Mouse (Mus musculus): ENCODE results near the gene Zdhhc14.

The Zdhhc14 gene

DNA sequence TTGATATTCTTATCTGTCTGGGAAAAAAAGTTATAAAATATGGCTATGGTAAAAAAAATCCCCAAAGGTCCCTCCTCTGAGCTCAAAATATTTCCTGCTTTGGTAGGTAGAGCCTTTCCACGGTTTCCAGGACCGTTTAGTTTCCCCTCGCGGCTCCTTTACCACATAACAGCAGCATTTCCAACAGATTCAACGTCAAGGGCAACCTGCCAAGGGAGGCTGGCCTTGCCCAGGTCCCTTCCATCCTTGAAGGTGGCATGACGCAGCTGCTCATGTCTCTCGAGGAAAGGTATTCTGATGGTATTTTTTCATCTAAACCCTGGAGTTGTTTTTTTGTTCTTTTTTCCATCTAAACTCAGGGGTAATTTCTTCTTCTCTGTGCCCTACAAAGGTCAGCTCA lies 277.4 kb downstream of the Zdhhc14 start:
- DNase-seq (ENCODE audit: low spot score in 2 of 2), result peak; percentile 43 to 76

DNA sequence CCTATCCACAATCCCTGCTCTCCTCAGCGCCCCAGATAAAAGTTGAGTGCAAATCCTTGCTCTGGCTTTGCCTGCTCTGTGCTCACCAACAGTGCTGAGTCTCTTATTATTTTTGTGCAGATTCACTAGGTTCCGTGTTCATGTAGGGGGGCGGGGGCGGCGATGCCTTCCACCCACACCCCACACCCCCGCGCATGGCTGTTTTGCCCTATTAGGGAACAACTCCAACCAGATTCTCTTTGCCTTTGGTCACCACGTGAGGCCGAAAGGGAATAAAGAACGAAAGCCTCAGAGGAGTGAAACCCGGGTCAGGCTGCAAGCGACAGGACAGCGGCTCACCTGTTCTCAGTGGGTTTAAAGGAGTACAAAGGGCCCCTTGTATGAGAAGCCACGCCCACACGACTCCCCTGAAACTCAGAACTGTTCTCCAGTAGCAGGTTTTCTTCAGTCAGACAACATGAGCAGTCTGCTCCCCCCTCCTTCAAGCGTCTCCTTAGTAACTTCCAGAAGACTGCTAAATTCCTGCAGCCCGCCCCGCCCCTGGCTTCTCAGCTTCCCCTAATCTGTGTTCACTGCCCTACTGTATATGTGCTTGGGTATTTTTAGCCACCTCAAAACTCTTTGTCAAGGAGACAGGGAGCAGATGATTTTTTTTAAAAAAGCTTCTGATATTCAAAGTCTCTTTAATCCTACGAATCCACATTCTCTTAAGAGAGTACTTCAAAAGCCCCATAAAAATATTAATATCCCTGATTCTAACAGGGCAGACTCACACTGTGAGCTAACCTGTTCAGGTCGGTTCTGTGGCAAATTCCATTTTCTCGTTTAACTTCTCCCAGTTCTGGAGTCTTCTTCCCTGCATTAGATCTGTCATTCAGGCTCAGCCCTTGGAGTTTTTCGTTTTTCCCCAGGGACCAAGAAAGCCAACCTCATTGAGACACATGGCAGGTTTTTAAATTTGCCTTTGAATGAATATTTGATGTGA lies 278.2 kb downstream of the Zdhhc14 start:
- DNase-seq (ENCODE audit: low spot score in 2 of 2), result peak; percentile 65 to 80

DNA sequence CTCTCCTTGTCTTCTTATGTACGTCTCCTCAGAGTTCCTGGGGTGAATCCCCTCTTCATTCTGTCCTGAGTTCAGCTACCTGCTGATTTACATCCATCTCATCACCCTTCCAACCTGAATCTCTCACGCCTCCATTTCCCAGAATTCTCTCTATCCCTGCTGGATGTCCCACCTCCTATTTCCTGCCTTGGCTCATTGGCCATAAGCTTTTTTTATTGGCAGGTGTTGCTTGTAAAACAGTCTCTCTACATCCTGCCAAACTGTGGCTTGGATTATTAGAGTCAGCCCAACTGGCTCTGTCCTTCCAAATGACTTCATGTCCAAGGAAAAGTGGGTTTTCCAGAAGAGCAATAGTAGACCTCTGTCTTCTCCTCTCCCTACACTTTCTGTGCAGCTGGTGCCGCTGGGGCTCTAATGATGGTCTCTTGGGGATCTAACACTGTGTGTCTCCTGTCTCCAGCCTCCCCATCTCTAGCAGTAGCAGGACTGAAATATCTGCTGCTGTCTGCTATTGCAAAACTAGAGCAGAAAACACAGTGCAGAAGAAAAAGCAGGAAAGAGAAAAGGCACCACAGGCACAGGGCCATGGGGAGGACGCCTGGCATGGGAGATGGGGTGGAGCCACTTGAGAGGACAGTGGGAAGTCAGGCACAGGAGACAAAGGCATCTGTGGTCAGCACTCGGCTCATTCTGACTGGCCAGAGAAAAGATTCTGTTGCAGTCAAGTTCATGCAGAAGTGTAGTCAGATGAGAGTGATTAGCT lies 288.0 kb downstream of the Zdhhc14 start:
- no peak for DNase-seq (ENCODE audit: low spot score in 2 of 2)

DNA sequence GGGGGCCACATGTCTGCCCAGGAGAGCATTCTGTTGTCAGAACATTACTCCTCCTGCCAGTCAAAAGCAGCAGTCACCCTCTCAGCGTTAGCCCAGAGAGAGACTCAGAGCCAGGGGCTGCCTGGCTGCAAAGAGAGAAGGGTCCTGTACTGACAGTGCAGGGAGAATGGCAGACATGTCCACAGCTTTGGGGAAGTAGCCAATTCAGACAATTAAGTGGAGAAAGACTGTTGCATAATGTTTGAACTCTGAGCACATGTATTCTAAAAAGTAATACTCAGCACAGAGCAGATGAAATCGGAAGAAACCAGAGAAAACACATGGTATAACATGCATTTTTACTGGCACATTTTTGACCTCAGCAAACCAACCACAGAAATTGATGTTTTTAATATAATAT lies 292.9 kb downstream of the Zdhhc14 start:
- DNase-seq (ENCODE audit: low spot score in 2 of 2), result no peak

DNA sequence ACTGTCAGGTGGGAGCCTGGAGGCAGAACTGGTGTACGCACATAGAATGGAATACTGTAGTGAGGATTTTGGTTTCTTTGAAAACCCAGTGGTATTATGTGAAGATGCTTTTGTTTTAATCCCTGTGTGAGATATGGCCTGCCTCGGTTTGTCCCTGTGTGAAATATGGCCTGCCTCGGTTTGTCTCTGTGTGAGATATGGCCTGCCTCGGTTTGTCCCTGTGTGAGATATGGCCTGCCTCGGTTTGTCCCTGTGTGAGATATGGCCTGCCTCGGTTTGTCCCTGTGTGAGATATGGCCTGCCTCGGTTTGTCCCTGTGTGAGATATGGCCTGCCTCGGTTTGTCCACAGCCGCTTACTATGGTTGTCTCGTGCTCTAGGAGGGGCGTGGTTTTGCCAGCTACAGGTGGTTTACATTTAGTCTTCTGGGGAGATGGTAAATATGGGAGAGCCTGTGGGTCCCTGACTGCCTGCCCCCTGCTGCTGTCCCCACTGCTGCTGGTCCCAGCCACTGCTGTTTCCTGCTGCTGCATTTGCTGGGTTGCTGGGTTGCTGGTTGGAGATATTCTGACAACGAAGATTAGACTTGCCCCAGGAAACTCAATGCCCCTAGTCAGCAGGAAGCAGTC lies 299.9 kb downstream of the Zdhhc14 start:
- no peak for DNase-seq (ENCODE audit: low spot score in 2 of 2)

DNA sequence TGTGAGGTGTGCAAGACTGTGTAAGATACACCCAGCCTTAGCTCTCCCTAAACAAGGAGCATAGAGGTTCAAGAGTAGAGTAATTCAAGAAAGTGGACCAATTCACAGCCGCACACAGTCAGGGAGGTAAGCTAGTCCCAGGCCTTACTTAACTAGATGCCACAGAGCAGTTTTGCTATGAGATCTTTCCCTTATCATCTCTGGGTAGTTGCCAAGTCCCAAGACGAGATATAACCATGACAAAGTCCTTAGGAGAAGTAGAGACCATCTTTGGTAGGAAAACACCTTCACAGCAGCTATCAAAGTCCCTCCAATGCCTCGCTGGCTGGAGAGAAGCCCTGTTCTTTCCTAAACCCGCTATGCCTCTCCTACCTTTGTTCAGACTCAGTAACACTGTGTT lies 301.2 kb downstream of the Zdhhc14 start:
- DNase-seq (ENCODE audit: low spot score in 2 of 2), result no peak

DNA sequence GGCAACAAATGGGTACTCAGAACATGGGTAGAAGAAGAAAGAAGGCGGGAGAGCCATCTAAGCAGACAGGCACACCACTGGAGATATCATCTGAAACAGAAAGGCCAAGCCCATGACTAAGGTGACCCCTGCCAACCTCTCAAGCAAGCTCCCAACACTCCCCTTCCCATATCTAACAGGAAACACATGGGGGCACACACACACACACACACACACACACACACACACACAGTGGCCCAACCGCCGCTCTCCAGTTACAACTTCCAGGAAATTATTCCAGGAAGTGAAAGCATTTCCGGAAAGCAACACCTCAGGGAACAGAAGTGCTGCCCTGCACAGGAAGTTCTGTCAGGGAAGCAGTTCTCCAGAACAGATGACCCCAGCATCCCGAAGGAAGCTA lies 301.9 kb downstream of the Zdhhc14 start:
- no peak for DNase-seq (ENCODE audit: low spot score in 2 of 2)

DNA sequence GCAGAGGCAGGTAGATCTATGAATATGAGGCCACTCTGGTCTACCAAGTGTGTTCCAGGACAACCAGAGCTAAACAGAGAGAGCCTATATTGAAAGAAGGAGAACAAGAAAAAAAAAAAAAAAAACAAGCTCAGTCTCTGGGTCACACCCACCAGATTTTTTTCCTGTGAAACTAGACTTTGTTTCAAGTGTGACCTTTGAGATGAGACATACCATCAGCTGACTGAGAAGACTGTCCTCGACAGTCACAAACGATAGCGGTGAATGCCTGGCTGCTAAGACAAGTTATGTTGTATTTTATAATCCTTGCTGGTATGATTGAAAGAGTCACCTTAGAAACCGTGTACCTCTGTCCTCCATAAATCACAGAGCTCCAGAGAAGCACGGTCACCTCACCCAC lies 303.0 kb downstream of the Zdhhc14 start:
- DNase-seq (ENCODE audit: low spot score in 2 of 2), result no peak

DNA sequence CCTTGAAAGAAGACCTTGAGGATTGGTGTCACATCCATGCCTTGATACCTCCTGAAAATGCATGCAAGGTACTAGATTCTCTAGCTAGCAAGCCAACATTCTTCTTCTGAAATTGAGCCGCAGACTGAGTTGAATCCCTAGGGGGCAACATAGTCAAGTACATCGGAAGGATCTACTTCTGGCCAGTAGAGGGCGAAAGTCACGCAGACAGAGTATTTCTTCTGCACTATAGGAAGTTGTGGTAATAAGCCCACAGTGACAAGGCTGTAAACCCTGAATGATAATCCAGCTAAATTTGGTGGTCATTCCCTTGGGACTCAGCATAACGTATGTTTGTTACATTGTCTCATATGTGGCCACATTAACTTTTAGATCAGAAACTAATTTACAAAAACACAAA lies 303.5 kb downstream of the Zdhhc14 start:
- peak in 1 of 2 experiments; percentile 53 for DNase-seq (ENCODE audit: low spot score in 2 of 2)

DNA sequence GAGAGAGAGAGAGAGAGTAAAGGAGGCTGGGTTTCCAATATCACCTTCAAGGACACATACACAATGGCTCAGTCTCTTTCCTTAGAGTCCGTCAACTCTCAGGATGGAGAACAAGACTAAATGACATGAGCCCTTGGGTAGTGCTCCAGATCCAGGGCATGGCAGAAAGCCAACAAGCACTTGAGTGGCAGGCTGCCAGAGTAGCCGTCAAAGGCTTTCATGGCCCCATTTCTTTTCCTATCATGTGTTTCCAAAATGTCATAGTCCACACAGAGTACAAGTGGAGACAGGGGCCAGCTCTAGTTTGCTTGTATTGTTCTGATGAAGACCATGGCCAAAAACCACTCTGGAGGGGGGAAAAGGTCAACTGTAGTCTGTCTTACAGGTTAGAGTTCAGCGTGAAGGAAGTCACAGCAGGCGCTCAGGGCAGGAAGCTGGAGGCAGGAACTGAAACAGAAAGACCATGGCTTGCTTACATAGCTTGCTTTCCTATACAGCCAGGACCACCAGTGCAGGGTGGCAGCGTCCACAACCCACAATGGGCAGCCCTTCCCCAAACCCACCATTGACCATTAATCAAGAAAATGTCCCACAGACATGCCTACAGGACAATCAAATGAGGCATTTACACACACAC lies 304.9 kb downstream of the Zdhhc14 start:
- no peak for DNase-seq (ENCODE audit: low spot score in 2 of 2)

DNA sequence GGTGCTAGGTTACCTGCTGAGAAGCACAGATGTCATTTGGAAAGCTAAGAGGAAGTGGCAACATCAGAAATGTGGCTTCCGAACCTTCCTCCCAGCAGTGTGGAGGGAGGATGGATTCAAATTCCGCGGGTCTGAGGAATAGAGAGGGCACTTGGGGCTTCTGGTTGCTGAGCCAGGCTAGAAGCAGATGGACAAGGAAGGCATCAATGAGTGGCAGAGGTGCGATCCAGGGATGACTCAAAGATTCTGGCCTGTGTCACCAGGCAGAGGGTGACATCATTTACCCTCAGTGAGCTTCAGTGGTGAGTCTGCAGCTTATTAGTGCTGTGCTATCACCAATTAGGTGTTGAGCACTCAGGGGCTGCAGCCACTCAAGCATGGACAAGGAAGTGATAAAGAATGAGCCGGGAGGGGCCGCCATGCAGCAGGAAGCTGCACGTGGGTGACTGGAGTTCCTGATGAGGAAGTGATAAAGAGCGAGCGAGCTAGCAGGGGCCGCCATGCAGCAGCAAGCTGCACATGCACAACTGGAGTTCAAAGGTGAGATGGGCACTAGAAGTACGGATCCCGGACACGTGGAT lies 306.0 kb downstream of the Zdhhc14 start:
- no peak for DNase-seq (ENCODE audit: low spot score in 2 of 2)

DNA sequence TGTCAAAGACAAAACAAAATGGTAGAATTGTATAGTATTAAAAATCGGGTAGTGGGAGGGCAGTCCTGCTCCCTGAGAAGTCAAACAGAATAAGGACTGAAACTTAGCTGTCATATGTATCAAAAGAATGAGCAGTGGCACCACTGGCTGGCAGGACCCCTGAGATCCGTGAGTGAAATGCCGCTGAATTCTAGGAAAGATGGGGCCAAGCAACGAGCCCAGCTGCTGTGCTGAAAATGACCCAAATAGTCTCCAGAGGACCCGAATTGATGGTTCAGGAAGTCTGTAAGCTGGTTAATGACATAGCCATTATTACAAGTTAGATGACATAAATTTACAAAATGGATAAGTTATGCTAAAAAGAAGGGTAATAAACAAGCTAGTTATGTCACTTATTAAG lies 306.5 kb downstream of the Zdhhc14 start:
- DNase-seq (ENCODE audit: low spot score in 2 of 2), result no peak

DNA sequence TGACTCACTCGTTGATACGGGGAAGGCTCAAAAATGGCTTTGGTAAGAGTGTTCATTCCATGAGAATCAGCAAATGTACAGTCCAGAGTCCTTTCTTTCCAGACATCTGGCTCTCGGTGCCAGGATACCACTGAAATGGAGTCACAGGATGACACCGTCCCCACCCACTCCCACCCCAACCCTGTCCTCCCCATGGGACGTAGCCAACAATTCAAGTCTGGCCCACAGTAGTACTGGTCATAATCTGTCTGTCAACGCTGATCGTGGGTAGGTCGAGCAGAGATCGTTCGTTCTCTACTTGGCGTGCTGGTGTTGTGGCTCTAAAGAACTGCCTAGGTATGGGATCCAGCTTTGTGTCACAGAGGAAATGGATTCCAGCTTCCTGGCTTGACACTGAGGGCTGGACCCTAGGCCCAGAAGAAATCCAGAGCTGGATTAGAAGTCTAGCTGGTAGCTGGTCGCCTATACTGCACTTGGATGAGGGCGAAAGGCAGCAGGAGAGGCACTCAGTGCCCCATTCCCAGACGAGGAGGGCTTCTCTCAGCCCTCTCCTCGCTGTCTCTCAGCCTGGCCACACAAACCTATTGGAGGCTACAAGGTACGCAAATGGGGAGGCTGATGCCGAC lies 307.2 kb downstream of the Zdhhc14 start:
- no peak for DNase-seq (ENCODE audit: low spot score in 2 of 2)

DNA sequence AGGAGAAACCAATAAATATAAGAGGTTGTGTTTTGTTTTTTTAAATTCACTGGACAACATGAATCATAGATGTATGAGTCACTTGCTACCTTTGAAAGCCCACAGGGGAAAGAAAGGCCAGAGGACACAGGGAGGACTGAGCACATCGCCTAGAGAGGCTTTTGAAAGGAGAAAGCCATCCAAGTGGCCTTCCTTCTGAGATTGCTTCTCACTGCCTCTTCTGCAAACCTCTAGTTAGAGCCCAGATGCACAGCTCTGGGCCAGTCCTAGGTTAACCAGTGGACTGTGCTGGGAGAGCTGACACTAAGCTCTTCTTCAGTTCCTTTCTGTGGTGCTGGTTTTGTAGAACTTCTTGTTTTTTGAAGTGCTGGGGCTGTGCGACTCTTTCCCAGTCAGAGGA lies 307.9 kb downstream of the Zdhhc14 start:
- DNase-seq (ENCODE audit: low spot score in 2 of 2), result no peak

DNA sequence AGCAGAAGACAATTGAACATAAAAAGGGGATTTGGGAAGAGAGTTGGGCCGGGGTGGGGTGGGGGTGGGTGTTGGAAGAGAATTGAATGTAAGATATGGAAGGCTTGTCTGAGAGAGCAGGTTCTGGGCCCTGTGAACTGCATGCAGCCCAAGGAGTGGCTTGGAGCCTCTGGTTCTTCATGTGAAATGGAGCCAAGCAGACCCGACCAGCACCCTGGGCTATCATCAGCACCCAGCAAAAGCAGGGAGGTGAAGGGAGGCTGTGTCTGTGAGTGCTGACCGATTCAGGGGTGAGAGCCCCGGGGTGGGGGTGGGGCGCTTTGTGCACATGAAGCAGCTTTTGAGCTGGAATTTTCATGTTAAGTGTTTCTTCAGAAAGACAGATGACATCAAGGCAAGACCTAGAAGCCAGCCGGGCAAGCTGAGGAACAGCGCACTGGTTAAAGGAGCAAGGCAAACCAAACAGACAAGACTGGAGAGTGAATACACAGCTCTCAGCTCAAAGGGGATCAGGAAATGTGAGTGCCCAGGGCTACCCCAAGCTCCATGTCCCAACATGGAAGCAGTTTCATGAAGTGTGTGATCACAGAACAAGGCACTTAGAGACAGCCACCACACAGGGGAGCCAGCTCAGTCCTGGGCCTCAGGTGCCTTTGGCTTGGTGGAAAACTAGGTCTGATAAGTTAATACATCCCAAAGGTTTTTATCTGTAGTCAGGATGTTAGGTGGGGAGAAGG lies 308.6 kb downstream of the Zdhhc14 start:
- DNase-seq (ENCODE audit: low spot score in 2 of 2), result no peak

DNA sequence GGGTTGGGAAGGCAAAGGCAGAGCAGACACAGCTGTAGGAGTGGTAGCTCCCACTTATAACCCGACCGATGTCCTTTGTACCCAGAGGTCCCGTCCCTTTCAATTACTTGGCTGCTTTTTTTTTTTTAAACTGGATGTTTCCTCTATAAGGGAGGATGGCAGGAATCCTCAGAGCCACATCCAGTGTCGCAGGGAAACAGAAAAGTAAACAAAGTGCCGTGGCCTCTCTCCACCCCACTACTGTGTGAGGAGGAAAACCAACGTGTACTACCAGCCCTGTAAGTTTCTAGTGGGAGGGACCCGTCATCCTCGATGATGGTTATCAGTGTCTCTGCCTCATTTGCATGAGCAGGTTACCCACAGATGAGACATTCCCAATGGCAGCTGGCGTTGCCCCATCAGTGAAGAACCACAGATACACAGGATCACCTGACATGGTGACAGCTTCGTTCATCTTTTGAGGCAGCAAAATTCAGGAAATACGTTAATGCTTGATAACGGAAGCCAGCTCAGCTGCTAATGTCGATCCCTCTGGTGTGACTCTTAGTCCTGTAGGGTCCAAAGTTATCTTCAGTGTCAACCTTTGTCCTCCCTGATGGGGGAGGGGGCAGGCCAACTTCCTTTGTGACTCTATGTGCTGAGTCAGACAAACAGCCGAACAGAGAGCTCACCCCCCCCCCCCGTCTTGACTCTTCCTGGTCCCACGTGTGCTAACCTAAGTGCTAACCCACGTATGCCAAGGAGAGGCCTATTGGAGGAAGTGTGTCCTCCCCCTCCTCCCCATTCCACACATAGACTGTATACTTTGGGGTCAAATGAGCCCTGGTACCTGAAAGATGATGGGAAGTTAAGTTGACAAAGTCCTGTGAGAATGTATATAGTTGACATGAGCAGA lies 309.7 kb downstream of the Zdhhc14 start:
- no peak for DNase-seq (ENCODE audit: low spot score in 2 of 2)

DNA sequence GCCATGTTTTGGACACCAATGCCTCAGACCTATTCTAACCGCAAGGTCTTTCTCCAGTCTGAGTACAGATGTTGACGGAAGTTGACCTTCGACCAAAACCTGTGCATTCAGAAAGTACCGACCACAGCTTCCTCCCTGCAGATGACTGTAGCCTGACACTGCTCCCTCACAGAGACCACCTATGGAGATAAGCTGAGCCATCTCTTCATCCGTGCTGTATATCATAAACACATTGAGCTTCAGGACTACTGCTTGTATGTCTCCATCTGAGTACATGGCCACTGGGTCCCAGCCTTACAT lies 310.2 kb downstream of the Zdhhc14 start:
- no peak for DNase-seq (ENCODE audit: low spot score in 2 of 2)
